Mouse (Mus musculus) E14TG2a.4 (cell line): ENCODE measurements around the gene Fate1.
"Not testable (repeated sequence)": the region's sequence is repeated elsewhere in the genome, so short reads cannot be mapped to it uniquely, and the experiment has no call there.

Source experiments
- H3K27me3 ChIP-seq: 2 replicates; pipeline ENCODE4 v1.6.1; 2014; ENCODE audit warnings: low read length, control low read depth; ENCODE audit not compliant: insufficient read depth
- H3K36me3 ChIP-seq: 2 replicates; pipeline ENCODE4 v1.6.1; 2014; ENCODE audit warnings: low read length, control low read depth; ENCODE audit not compliant: insufficient read depth
- H3K4me1 ChIP-seq: replicated peaks from 2 replicates; pipeline ENCODE4 v1.6.1; 2014; ENCODE audit warnings: low read depth, low read length, control low read depth
- H3K4me3 ChIP-seq: replicated peaks from 2 replicates; pipeline ENCODE4 v1.5.1; 2014; ENCODE audit warnings: mild to moderate bottlenecking, low read length
- H3K9me3 ChIP-seq: 2 replicates; pipeline ENCODE4 v1.6.1; 2014; ENCODE audit warnings: low read length, control low read depth
- CTCF ChIP-seq: conservative IDR thresholded peaks from 2 replicates; pipeline ENCODE4 v1.5.1; 2014; ENCODE audit warnings: low read length
- NANOG ChIP-seq: IDR thresholded peaks from 2 replicates; pipeline ENCODE4 v1.6.1; 2014; ENCODE audit warnings: borderline replicate concordance, low read length, mixed read lengths
- POU5F1 ChIP-seq: IDR thresholded peaks from 2 replicates; pipeline ENCODE4 v1.6.1; 2014; ENCODE audit warnings: low read length, borderline replicate concordance

Gene Fate1

DNA sequence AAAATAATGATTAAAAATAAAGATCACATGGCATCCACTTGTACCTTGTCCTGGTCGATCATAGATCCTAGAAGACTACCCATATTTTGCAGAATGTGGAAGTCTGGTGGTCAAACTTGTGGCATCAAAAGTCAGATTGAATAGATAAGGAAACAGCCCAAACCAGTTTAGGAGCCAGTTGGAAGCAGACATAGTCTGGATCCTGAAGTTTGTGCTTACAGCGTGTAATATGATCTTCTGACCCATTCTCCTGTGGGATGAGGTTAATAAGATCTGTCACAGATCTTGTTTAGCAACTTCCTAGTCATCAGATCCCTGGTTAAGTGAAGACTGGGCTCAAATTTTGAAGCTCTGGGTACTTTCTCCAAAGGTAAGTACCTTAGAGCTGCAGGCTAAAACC lies at the start of gene Fate1:
Fate1 (plus strand) TSS at position 301 of the 400 bp plus-strand sequence.
- Histone ChIP-seq H3K27me3 (no peaks in the 10 kb centered on the region), H3K4me3 (no peak within 1 kb of the TSS), H3K9me3 (no peaks in the 10 kb centered on the region), H3K4me1 (no peaks in the 10 kb centered on the region), H3K36me3 (no peaks in the 10 kb centered on the region)
- TF ChIP-seq POU5F1 (no peak), NANOG (no peak), CTCF (no peak)

DNA sequence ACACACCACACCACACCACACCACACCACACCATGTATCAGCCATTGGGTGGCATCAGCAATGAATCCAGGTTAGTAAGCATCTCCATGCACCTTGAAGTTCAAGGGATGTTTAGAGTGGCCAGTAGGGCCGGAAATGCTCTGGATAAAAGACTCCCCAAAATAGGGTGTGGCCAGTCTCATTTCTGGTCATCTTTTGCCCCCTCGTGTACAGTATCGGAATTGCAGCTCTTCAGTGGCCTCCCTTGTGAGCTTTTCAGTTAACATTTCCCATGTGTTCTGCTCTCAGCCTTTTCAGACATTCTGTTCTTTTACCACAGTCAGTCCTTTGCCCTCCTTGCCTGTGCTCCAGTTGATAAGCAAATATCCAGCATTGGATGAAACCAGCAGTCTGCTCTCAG lies 26.2 kb upstream of the Fate1 start:
- Histone ChIP-seq H3K27me3 (no peaks in the 10 kb centered on the region), H3K4me3 (no peak overlapping the region), H3K9me3 (no peaks in the 10 kb centered on the region), H3K36me3 (no peaks in the 10 kb centered on the region), H3K4me1 (no peaks in the 10 kb centered on the region)
- TF ChIP-seq CTCF (peak; percentile 49), NANOG (no peak), POU5F1 (no peak)

DNA sequence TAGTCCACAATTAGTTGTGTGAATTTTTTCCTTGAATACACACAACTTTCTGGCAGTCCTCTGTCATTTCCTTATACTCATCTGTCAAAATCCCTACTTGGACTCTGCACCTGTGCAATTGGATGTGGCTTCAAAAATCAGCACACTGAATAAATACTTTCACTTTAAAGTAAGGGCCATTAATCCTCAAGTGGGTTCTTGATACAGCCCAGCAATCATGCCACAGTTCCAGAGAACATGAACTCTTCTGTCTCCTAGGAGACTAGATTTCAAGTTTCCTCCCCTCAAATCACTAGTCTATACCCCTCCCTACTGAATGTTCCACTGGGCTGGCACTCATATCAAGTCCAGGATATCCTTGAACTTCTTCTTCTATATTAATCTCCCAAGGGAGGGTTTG lies 14.4 kb upstream of the Fate1 start:
- TF ChIP-seq POU5F1 (no peak), NANOG (no peak), CTCF (no peak)
- Histone ChIP-seq H3K9me3 (no peaks in the 10 kb centered on the region), H3K4me3 (no peak overlapping the region), H3K36me3 (no peaks in the 10 kb centered on the region), H3K4me1 (peaks cover 4% of the 10 kb centered on the region; the same call in 1 of the 2 replicates), H3K27me3 (peaks cover 7% of the 10 kb centered on the region; the same call in 1 of the 2 replicates)

DNA sequence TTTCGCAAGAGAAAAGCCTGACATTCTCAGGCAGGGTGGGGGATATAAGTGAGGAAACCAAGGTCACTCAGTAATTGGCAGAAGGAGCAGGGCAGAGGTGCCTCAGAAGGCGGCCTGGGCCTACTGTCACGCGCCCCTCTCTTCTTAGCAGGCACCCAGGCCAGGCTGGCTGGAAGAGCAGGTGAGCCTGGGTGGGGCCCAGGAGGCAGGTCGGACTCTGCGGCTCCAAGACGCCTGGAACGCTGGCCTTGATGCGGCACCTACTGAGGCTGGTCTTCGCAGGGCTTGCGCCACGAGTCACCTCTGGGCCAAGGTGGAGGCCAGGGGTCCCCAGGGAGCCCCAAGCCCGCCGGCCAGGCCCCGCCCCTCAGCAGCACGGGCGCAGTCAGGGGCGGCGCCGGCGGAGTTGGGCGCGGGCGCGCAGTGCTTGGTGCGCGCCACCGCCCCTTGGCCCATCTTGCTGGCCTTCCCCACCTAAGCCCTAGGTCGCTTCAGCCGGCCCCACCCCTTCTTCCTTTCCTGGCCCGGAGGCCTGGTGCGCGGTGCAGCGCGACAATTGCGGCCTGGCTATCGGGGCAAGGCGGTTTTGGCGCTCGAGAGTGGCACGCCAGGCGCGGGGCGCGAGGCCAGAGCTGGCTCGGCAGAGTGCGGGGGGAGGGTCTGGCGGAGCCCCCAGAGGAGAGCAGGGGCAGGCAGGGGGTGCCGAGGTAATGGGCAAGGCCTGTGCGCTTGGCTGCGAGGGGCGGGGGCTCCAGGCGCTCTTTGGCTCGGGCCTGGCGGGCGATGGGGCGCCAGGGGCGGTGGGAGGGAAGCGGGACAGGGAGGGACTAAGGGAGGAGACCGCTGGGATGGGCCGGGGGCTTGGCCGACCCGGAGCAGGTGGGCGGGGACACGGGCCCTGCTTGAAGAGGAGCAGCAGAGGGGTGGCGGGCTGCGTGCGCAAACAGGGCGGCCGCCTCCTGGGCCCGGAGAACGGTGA lies 10.4 kb upstream of the Fate1 start, which contains the start of gene Prrg3:
Prrg3 (plus strand) TSS at position 552 of the 979 bp plus-strand sequence.
- Histone ChIP-seq H3K36me3 (no peaks in the 10 kb centered on the region), H3K9me3 (no peaks in the 10 kb centered on the region)
- no peak for TF ChIP-seq POU5F1
- TF ChIP-seq NANOG = no peak
- no peak for TF ChIP-seq CTCF

DNA sequence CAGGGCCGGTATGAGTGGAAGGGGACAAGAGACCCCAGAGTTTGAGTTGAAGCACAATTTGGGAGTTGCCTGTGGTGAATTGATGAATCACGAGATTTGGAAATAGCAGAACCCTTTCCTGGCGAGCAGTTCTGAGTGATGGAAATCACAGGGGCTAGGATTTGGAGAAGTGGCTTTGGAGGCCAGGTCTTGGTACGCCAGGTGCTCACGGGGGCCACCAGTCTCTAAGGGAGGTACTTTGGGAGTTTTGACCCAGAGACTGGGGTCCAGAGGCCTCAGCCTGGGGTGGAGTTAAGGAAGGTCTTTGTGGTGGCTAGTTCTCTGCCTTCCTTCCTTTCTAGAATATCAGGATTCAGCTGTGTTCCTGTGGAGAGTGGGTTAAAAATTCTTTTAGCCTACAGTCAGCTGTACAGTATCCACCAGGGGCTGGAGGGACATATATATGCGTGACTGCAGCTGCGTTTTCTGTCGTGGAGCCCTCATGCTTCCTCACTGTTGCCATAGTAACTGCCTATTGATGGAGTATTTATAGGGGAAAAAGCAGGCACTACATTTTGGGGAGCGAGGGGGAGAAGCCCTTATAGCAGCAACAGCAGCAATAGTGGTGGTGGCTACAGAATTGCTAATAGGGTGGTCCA lies 9.4 kb upstream of the Fate1 start:
- Histone ChIP-seq H3K27me3 (peaks cover 7% of the 10 kb centered on the region; the same call in 1 of the 2 replicates), H3K4me1 (peaks cover 6% of the 10 kb centered on the region; the same call in 1 of the 2 replicates), H3K36me3 (no peaks in the 10 kb centered on the region), H3K9me3 (no peaks in the 10 kb centered on the region), H3K4me3 (peak overlapping the region; percentile 81)
- TF ChIP-seq POU5F1 (no peak), NANOG (no peak), CTCF (no peak)

More for the DNA sequence above, 10.4 kb upstream of the Fate1 start, which contains the start of gene Prrg3:
- Histone ChIP-seq H3K27me3 (peaks cover 7% of the 10 kb centered on the region; the same call in 1 of the 2 replicates), H3K4me1 (peaks cover 6% of the 10 kb centered on the region; the same call in 1 of the 2 replicates), H3K4me3 (peak within 1 kb of the TSS; percentile 81)

DNA sequence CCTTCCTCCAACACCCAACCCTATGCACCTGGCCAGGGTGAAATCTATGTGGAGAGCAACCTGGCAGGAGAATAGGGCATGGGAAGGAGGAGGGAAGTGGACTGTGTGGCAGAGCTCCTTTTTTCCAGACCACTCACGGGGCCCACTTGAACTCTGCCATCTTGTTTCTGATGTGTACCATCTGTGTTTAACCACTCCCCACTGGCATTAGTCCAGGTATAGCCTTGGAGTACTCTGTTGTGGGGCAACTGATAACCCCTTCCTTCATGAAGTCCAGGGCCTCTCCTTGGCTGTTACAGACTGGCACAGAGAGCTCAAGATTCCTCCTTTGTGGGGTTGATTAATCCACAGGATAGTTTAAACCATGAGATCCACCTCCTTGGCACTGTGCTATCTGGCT lies 4.6 kb upstream of the Fate1 start:
- Histone ChIP-seq H3K36me3 (no peaks in the 10 kb centered on the region), H3K9me3 (no peaks in the 10 kb centered on the region), H3K4me1 (peaks cover 3% of the 10 kb centered on the region; the same call in 1 of the 2 replicates), H3K4me3 (no peak overlapping the region), H3K27me3 (no peaks in the 10 kb centered on the region)
- TF ChIP-seq POU5F1 (no peak), NANOG (no peak), CTCF (no peak)

DNA sequence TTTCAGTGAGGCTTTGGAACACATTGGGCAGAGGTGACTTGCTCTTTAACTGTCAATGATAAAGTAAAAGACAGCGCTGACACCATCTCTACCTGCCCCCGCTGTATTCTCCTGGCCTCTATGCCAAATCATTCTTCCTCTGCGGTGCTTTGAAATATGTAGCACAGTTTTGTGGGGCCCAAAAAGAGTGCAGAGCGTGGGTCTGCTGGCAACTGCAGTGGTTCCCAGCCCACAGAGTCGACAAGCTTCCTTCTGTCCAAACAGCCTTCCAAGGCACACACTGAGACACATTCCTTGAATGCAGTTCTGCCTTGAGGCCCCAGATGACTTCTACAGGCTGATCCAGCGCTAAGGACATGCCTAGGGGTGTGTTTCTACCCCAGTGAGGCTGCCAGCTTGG lies 4.0 kb upstream of the Fate1 start:
- Histone ChIP-seq H3K27me3 (no peaks in the 10 kb centered on the region), H3K4me3 (no peak overlapping the region), H3K36me3 (no peaks in the 10 kb centered on the region), H3K9me3 (no peaks in the 10 kb centered on the region), H3K4me1 (no peaks in the 10 kb centered on the region)
- TF ChIP-seq NANOG (no peak), POU5F1 (no peak), CTCF (no peak)

DNA sequence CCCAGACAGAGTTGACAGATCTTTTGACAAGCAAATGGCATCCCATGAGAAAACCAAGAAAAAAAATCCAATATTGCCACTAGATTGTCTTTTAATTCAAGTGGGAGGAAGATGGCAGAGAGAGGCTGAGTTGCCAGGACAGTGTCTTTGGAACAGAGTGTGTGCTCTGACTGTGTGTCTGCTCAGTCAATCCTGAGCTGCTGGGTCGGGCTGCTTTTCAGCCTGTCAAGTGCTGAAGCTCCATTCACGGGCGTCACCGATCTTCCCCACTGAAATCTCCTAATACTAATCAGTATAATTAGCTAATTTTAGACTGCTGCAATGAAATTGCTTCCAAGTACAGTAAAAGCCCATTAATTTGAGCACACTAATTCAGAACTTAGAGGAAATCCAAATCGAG lies 1.5 kb upstream of the Fate1 start:
- no peaks in the 10 kb centered on the region for H3K36me3 ChIP-seq
- no peak overlapping the region for H3K4me3 ChIP-seq
- no peaks in the 10 kb centered on the region for H3K9me3 ChIP-seq
- TF ChIP-seq CTCF (no peak), POU5F1 (no peak), NANOG (no peak)
- no peaks in the 10 kb centered on the region for H3K27me3 ChIP-seq
- H3K4me1 ChIP-seq = no peaks in the 10 kb centered on the region

DNA sequence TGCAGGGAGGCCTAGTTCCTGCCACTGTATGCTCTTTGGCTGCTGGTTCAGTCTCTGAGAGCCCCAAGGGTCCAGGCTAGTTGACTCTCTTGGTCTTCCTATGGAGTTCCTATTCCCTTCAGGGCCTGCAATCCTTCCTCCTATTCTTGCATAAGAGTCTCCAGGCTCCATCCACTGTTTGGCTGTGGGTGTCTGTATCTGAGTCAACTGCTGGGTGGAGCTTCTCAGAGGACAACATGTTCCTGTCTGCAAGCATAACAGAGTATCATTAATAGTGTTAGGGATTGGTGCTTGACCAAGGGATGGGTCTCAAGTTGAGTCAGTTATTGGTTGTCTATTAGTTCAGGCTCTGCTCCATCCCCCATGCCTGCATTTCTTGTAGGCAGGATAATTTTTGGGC lies 4.9 kb downstream of the Fate1 start:
- not testable (repeated sequence) for H3K9me3 ChIP-seq, H3K4me3 ChIP-seq, H3K27me3 ChIP-seq, H3K4me1 ChIP-seq, H3K36me3 ChIP-seq
